Mouse (Mus musculus): ENCODE measurements at regions not wholly inside any gene's neighbourhood (a gene's known extent, or its start where the extent isn't known, plus 50 kb on each side); places are given as distances from the start of the nearest gene placed in this dataset.
"Not testable (repeated sequence)": the region's sequence is repeated elsewhere in the genome, so short reads cannot be mapped to it uniquely, and the experiment has no call there.

DNA sequence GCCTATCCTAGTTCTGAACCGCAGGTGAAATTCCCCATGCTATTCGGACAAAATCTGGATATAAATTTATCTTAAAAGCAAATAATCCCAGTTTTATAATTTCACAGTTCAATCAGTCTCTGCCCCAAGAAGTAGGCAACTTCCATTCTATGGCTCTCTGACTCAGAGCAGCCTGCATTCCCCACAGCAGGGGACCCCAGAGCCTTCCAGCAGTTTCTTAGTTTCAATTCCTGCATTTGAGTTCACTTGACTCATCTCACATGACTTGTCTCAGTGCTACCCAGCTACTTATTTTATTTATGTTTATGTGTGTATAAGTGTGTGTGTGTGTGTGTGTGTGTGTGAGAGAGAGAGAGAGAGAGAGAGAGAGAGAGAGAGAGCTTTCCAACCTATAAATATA, 650.0 kb downstream of the Nebl start:
- ATAC-seq (replicated peaks; ENCODE audit: poor library complexity, severe bottlenecking): no peak

DNA sequence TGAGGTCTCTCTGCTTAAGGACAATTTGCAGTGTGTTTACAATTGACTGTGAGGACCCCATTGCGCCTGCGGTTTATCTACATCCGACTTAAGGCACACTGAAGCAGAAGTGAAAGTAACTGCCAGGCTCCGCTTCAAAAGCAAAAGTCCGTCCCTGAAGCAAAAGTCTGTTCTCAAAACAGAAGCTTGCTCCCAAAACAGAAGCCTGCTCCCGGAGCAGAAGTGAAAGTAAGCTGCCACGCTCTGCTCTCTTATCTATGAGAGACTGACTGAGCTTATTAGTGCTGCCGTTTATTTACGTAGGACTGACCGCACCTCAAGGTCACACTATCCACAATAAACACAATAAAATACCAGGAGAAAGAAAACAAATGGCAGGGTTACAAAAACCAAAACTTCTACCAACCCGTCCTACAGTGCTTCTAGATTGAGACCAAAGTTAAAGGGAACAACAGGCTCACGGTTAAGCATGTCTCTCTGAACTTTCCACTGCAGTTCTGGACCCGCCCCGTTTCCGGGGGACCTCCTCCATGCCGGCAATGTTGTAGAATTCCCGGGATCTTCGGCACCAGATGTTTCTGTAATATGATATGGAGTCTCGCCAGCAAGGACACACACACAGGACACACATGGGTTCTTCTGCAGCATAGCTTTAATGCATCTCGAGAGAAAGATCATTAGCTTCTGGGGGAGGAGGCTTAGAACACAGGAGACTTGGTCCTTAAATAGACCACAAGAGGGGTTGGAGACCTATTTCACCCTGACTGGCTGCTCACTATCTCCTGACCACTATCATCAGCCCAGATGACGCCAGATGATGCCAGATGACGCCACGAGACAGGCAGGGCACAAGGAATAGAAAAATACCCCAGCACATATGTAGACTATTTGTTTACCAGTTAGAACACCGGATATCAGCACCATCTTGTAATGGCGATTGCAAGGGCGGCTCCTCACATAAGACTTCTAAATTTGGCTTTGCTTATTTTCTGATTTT, 665.8 kb downstream of the Nebl start:
- ATAC-seq (replicated peaks; ENCODE audit: poor library complexity, severe bottlenecking): not testable (repeated sequence)
